Mouse (Mus musculus): ENCODE measurements around the gene Lyz1. TPM values are rescaled to one million over a fixed set of nuclear protein-coding genes. Genes with fewer than 3 reads are reported as not detected.
"Not testable (repeated sequence)": the region's sequence is repeated elsewhere in the genome, so short reads cannot be mapped to it uniquely, and the experiment has no call there.

Gene Lyz1
- polyA plus RNA-seq, 1 experiment = 5.6 TPM

GRCm38 (mm10) chr10:117275681-117276369 lies 16.8 kb downstream of the Lyz1 start:
- Histone ChIP-seq H3K4me3 (replicated peaks; ENCODE audit: control insufficient read depth, low read depth, low read length) (no peak overlapping the region), H3K27ac (ENCODE audit: control insufficient read depth, insufficient read depth, low read depth, low read length, poor library complexity) (no peak overlapping the region), H3K4me1 (ENCODE audit: control insufficient read depth, insufficient read depth, low read length) (peaks cover 2% of the 10 kb centered on the region; the same call in 1 of the 2 replicates)
- TF ChIP-seq POLR2A (IDR thresholded peaks at IDR 0.05; ENCODE audit: borderline replicate concordance, control insufficient read depth, low read depth, low read length) (no peak), CTCF (IDR thresholded peaks at IDR 0.05; ENCODE audit: control insufficient read depth, insufficient read depth, low read length) (no peak)
- WGBS = 79% methylated on average over 10 of the region's 10 CpGs

GRCm38 (mm10) chr10:117274645-117275044 lies 18.0 kb downstream of the Lyz1 start:
- H3K27ac ChIP-seq (ENCODE audit: control insufficient read depth, insufficient read depth, low read depth, low read length, poor library complexity); H3K4me3 ChIP-seq (replicated peaks; ENCODE audit: control insufficient read depth, low read depth, low read length); H3K4me1 ChIP-seq (ENCODE audit: control insufficient read depth, insufficient read depth, low read length): not testable (repeated sequence)
- 3% methylated on average over 4 of the region's 7 CpGs for WGBS

GRCm38 (mm10) chr10:117272023-117272422 lies 20.6 kb downstream of the Lyz1 start:
- Histone ChIP-seq H3K4me3 (replicated peaks; ENCODE audit: control insufficient read depth, low read depth, low read length) (no peak overlapping the region), H3K4me1 (ENCODE audit: control insufficient read depth, insufficient read depth, low read length) (peaks cover 2% of the 10 kb centered on the region; the same call in 1 of the 2 replicates), H3K27ac (ENCODE audit: control insufficient read depth, insufficient read depth, low read depth, low read length, poor library complexity) (no peak overlapping the region)
- TF ChIP-seq CTCF (IDR thresholded peaks at IDR 0.05; ENCODE audit: control insufficient read depth, insufficient read depth, low read length) (no peak), POLR2A (IDR thresholded peaks at IDR 0.05; ENCODE audit: borderline replicate concordance, control insufficient read depth, low read depth, low read length) (no peak)

- TF ChIP-seq CTCF (IDR thresholded peaks at IDR 0.05; ENCODE audit: control insufficient read depth, insufficient read depth, low read length) (no peak), POLR2A (IDR thresholded peaks at IDR 0.05; ENCODE audit: borderline replicate concordance, control insufficient read depth, low read depth, low read length) (no peak)
- no peak overlapping the region for H3K27ac ChIP-seq (ENCODE audit: control insufficient read depth, insufficient read depth, low read depth, low read length, poor library complexity)
- H3K4me3 ChIP-seq (replicated peaks; ENCODE audit: control insufficient read depth, low read depth, low read length) = no peak overlapping the region
- H3K4me1 ChIP-seq (ENCODE audit: control insufficient read depth, insufficient read depth, low read length) = no peaks in the 10 kb centered on the region
Observed at GRCm38 (mm10) chr10:117259870-117260269, 32.8 kb downstream of the Lyz1 start.

- no peak within 1 kb of the TSS for H3K27ac ChIP-seq (ENCODE audit: control insufficient read depth, insufficient read depth, low read depth, low read length, poor library complexity)
- no peak for TF ChIP-seq CTCF (IDR thresholded peaks at IDR 0.05; ENCODE audit: control insufficient read depth, insufficient read depth, low read length)
- no peak for TF ChIP-seq POLR2A (IDR thresholded peaks at IDR 0.05; ENCODE audit: borderline replicate concordance, control insufficient read depth, low read depth, low read length)
- WGBS = 83% methylated on average over 12 of the region's 12 CpGs
Observed at GRCm38 (mm10) chr10:117238603-117239002, 54.1 kb downstream of the Lyz1 start, which contains the start of gene 9530003J23Rik. TSS of gene 9530003J23Rik (minus strand) at chr10:117238703.

More at GRCm38 (mm10) chr10:117238603-117239002, 54.1 kb downstream of the Lyz1 start, which contains the start of gene 9530003J23Rik:
- H3K4me1 ChIP-seq (ENCODE audit: control insufficient read depth, insufficient read depth, low read length) = no peaks in the 10 kb centered on the region
- H3K4me3 ChIP-seq (replicated peaks; ENCODE audit: control insufficient read depth, low read depth, low read length) = no peak within 1 kb of the TSS

Other genes starting within 250 kb of the Lyz1 start
- gene Lrrc10, start 247.5 kb downstream of the Lyz1 start, polyA plus RNA-seq (2011; ENCODE audit: insufficient read depth, insufficient read length, low replicate concordance, missing spikeins) = not detected in 2 replicates
- gene Cct2, start 229.1 kb downstream of the Lyz1 start, polyA plus RNA-seq (2011; ENCODE audit: insufficient read depth, insufficient read length, low replicate concordance, missing spikeins) = 70.5 and 126 TPM in 2 replicates
- 7.0 and 8.8 TPM in 2 replicates for gene Frs2, start 144.3 kb downstream of the Lyz1 start, polyA plus RNA-seq (2011; ENCODE audit: insufficient read depth, insufficient read length, low replicate concordance, missing spikeins)
- 53.4 and 59.1 TPM in 2 replicates for gene Yeats4, start 68.4 kb downstream of the Lyz1 start, polyA plus RNA-seq (2011; ENCODE audit: insufficient read depth, insufficient read length, low replicate concordance, missing spikeins)
- gene 9530003J23Rik, start 54.2 kb downstream of the Lyz1 start, polyA plus RNA-seq (2011; ENCODE audit: insufficient read depth, insufficient read length, low replicate concordance, missing spikeins) = not detected in 2 replicates
- 276 and 1,158 TPM in 2 replicates for gene Lyz2, start 10.5 kb downstream of the Lyz1 start, polyA plus RNA-seq (2011; ENCODE audit: insufficient read depth, insufficient read length, low replicate concordance, missing spikeins)
- 48.0 and 64.9 TPM in 2 replicates for gene Cpsf6, start 87.1 kb upstream of the Lyz1 start, polyA plus RNA-seq (2011; ENCODE audit: insufficient read depth, insufficient read length, low replicate concordance, missing spikeins)

All from bone marrow, adult 2 months (tissue).